Mouse (Mus musculus) MEL-GATA-1-ER (cell line): ENCODE results near the gene Ect2l.

Experiments used
- DNase-seq: peaks from one replicate; pipeline ENCODE4 v3.0.0-alpha.2; 2012; ENCODE audit warnings: low read depth; ENCODE audit errors: extremely low read depth

The Ect2l gene

DNA sequence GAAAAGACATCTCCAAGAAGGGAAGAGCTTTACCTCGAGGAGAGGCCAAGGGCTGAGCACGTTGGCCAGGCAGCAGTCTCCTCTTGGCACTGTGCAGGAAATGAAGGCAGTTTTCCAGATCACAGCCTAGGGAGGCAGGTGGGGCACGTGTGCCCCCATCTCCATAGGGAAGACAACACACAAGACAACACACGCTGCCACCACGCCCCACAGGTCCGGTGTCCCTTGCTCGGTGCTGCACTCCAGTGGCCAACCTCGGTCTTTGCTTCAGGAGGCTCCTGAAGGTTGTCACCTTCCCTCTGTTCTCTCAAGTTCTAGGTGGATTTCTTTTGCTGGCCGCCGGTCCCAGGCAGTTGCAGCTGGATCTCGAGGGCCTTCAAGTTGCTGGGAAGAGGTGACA, at the start of gene Ect2l:
Ect2l (minus strand) TSS at position 165 of the 400 bp plus-strand sequence.
- DNase-seq: peak; percentile 38

DNA sequence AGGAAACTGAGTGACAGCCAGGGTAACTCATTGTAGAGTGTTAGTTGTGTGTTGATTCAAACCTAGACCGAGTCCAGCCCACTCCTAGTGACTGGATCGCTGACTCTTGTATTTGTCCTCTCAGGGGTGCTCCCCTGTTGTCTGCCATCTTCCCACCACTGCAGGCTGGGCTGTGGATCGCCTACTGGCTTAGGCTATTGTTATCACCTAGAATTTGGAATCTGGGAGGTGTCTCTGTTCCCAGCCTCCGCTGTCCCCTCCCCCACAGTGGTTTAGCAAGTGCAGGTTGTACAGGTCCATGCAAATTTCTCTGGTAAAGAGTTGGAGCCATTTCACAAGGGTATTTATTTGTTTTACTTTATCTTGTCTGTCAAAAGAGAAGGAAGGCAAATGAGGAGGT, 40.7 kb upstream of the Ect2l start:
- DNase-seq: no peak

- no peak for DNase-seq
These were observed 32.9 kb upstream of the Ect2l start for GRCm38 (mm10) chr10:18243614-18244013.

- no peak for DNase-seq
These were observed 26.5 kb upstream of the Ect2l start for GRCm38 (mm10) chr10:18237191-18237590.

- DNase-seq: no peak
These were observed 25.7 kb upstream of the Ect2l start for GRCm38 (mm10) chr10:18236328-18236927.

DNA sequence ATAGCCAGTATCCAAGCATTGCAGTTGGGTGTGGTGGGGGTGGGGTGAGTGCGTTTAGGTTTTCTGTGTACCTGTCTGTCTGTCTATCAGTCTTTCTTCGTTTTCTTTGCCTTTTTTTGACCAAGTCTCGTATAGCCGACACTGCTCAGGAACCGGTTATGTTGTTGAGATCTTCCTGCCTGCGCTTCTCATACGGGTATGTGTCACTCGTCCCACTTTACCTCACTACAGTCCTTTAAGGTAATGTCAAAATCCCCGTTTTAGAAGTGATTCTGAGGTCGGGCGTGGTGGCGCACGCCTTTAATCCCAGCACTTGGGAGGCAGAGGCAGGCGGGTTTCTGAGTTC, 24.7 kb upstream of the Ect2l start:
- no peak for DNase-seq

DNA sequence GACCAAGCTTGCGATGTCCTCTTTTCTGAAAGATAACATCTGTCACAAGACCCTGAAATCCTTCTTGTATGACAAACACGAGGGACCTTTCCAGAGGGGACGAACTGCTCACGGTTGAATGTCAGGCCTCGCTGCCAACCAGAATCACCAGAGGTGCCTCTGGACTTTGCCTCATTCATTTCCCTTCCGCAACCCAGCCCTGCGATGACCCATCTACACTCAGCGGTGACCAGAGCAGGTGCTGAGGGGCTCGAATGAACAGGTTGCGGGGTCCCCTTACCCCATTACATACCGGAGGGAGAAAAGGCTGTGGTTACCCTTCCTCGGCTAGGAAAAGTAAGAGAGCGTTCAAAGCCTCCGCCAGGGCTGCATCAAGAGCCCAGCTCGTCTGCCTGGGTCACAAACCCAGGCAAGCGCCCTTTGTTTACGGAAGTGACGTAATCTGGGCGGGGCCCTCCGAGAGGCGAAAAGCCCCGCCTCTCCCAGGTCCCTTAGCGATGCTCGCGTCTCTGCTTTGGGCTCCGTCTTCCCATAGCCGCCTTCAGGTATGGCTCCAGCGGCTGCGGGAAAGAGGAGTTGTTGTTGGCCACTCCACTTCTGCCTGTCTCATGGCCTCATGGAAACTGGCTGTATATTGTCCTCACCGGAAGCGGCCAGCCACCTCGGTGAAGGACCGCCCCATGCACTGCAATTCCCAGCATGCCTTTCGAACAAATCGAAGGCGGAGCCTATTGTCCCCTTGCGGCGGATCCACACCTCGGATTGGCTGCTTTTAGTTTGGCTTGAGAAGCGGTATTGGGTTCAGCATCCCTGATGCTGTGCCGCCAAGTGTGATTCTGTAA, 24.1 kb upstream of the Ect2l start, which contains the start of gene Ccdc28a:
Ccdc28a (minus strand) TSS at position 439 of the 842 bp plus-strand sequence.
- peak; percentile 86 for DNase-seq

DNA sequence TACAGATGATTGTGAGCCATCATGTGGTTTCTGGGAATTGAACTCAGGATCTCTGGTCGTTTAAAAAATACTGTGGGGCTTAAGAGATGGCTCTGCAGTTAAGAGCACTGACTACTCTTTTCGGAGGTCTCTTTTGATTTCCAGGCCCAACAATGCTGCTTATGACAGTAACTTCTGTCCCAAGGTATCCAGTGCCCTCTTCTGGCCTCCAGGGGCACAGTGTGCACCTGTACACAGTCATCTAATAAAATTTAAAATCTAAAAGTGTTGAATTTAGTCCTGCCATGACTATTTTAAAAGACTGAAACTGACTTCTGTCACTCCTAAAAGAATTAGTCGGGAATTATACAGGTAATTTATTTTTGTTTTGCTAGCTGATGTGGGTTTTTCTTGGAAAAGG, 23.2 kb upstream of the Ect2l start:
- peak; percentile 25 for DNase-seq

DNA sequence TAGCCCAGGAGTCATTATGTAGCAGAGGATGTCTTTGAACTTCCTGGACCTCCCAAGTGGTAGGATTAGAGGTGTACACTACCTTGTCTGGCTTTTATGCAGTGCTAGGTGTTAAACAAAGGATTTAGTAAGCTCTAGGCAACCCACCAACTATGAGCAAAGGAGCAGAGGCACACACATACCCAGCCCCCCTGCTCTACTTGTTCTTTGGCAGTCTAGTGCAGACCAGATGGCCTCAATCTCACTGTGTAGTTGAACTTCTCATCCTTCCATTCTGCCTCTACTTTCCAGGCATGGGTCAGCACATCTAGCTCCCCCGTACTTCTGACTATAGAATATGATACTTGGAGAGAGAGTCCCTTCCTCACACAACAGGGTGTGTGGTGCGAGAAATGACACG, 13.7 kb upstream of the Ect2l start:
- no peak for DNase-seq

GRCm38 (mm10) chr10:18219351-18219750, 8.7 kb upstream of the Ect2l start:
- no peak for DNase-seq

DNA sequence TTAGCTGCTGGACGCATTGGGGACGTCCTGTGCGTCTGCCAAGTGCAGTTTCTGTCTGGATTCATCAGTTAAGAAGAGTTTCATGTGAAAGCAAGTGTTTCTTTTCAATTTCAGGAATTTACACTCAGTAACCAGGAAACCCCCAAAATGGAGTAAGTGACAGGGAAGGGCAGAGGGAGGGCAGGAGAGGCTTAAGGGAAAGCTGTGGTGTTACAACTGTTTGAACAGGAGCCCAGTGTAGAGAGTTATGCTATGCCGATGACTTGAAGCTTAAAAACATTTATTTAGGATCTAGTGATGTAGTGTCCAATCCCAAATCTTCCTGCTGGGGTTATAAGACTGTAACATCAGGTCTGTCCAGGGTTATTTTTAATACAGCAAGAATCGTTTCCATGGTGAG, 3.4 kb upstream of the Ect2l start:
- no peak for DNase-seq

DNA sequence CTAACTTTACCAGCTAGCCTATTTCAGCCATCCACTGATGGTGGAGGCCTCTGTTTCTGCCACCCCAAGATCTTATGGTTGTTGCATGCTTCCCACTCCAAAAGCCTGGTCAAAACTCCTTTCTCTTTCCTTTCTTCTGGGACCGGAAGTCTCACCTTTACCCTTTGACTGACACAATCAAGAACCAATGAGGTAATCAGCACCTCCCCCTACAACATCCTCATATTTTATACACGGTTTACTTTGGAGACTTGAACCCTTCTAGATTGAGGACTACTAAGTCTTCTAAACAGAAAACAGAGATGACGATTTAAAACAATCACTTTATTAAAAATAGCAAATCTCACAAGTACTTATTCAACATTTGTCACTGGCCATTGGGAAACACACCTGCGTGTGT, 2.7 kb upstream of the Ect2l start:
- no peak for DNase-seq

GRCm38 (mm10) chr10:18210119-18210518, 571 bp downstream of the Ect2l start:
- no peak for DNase-seq

GRCm38 (mm10) chr10:18204067-18204466, 6.6 kb downstream of the Ect2l start:
- no peak for DNase-seq

- DNase-seq: no peak
These were observed 8.3 kb downstream of the Ect2l start for GRCm38 (mm10) chr10:18202401-18202800.

DNA sequence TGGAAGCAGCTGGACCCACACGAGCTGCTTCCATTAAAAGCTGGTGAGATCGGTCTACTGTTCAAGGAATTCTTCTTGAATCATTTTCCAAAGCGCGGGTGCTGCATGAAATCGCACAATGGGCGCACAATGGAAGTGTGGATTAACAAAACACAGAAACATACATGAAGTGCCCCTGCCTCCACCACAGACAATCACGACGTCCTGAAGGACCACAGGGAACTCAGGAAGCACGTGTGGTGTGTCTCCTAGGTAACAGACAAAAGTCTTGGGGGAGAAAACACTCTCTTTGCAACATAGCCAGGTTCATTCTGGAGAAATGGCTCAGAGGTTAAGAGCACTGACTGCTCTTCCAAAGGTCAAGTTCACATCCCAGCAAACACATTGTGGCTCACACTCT, 10.0 kb downstream of the Ect2l start:
- no peak for DNase-seq

DNA sequence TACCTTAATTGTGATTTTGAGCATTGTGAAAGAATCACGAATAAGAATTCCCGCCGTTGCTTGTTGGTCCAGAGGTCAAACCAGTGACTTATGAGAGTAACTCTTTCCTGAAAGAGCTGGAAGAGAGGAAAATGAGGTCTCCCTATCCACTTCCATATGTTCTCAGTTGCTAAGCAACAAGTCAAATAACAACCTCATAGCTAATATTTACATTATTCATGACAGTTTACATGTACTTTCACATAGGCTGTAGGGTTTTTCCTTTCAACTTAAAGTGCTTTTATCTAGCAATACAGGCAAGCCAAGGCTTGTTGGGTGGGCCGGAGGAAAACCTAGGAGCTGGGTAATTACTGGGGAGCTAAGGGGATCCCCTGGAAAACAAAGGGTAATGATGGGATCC, 10.8 kb downstream of the Ect2l start:
- no peak for DNase-seq

DNA sequence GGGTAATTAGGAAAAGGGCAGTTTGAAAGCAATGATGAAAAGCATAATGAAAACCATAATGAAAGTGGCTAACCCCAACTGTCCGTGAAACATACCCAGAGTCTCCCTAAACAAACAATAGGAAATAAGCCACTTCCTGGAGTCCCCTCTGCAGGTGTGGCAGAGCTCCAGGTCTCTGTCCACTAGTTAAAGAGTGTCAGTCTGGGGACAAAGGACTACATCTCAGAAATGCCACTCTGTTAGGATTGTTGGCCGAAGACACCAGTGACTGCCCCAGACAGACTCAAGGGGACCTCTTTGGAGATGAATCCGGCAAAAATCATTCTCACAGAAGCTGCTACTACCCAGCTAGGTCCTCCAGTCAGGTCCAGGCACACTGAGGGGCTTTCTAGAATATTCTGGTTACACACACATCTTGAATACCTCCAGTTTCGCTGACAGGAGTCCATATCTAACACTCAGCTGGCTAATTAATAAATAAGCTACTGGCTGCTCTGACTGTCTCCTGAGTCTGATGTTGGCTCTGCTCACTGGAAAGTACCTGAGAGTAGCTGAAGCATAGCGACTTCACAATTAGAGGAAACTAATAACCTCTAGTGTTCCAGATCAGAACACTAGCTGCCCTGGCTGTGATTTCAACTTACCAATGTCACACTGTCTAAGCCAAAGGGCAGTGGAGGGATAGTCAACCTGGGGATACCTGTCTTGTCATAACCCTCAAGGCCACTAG, 12.2 kb downstream of the Ect2l start:
- DNase-seq: no peak

- DNase-seq: peak; percentile 66
These were observed 13.3 kb downstream of the Ect2l start for GRCm38 (mm10) chr10:18197206-18197979.

- DNase-seq: no peak
These were observed 16.0 kb downstream of the Ect2l start for GRCm38 (mm10) chr10:18194737-18195141.

DNA sequence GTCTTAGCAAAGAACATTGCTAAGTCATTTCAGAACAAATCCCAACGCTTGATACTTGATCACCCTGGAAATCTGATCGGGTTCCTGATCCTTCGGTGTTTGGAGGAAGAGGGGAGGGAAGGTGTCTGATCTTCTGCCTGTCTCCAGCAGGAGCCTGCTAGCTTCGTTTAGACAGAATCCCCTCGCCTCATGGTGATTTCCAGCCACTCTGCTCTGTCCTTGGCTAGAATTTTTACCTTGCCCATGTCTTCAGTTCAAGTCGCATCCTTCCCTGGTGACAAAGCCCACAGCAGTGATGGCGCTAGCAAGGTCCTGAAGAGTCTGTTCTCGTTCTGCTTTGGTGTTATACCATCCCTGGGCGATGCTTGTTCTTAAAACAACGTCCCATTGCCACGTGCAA, 16.5 kb downstream of the Ect2l start:
- no peak for DNase-seq

GRCm38 (mm10) chr10:18193221-18193620, 17.5 kb downstream of the Ect2l start:
- DNase-seq: no peak
